Mouse (Mus musculus): ENCODE data around the gene Itga9.

DNA sequence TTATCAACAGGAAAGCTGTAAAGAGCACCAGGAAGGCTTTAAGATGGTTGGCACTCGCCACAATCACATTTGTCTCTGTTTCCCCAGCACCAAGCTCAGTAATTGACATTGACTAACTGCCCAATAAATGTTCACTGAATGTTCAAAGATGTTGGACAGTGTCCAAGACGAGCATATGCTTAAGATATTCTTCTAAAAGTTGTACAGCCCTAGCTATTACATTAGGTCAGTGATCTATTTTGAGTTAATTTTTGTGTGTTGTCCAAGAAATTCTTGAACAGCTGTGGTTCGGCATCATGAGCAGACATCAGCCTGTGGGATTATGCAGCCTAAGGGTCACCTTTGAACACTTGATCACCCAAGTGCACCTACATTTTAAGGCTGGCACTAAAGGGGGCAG lies 110.9 kb downstream of the Itga9 start:
- TF ChIP-seq POLR2A (IDR thresholded peaks at IDR 0.05; ENCODE audit: insufficient read depth, low read depth, low read length), result no peak
- no peak for TF ChIP-seq CTCF (IDR thresholded peaks at IDR 0.05; ENCODE audit: insufficient read depth, low read depth, low read length)

Measured in olfactory bulb, adult 2 months (tissue).